Mouse (Mus musculus): ENCODE results near the gene Ero1l. TPM values are rescaled to one million over a fixed set of nuclear protein-coding genes. Genes with fewer than 3 reads are reported as not detected.

Gene Ero1l
- polyA plus RNA-seq, 1 experiment from 2014 or later = 45.8 TPM

GRCm38 (mm10) chr14:45291608-45292007 lies 27.0 kb downstream of the Ero1l start:
- Histone ChIP-seq H3K9me3 (no peaks in the 10 kb centered on the region), H3K4me2 (no peak overlapping the region), H3K27ac (no peak overlapping the region), H3K9ac (no peak overlapping the region), H3K4me1 (no peaks in the 10 kb centered on the region), H3K36me3 (peaks cover 18% of the 10 kb centered on the region), H3K27me3 (no peaks in the 10 kb centered on the region), H3K4me3 (no peak overlapping the region)
- WGBS = 77% methylated on average over 4 of the region's 4 CpGs
- ATAC-seq (ENCODE audit: insufficient number of reproducible peaks, low FRiP score, low TSS enrichment, low read depth) = no peak

GRCm38 (mm10) chr14:45282066-45282465 lies 36.5 kb downstream of the Ero1l start:
- Histone ChIP-seq H3K4me3 (no peak overlapping the region), H3K9me3 (no peaks in the 10 kb centered on the region), H3K27me3 (no peaks in the 10 kb centered on the region), H3K9ac (no peak overlapping the region), H3K4me1 (no peaks in the 10 kb centered on the region), H3K4me2 (no peak overlapping the region), H3K27ac (no peak overlapping the region), H3K36me3 (peaks cover 3% of the 10 kb centered on the region; the same call in 1 of the 2 replicates)
- WGBS = 86% methylated on average over 3 of the region's 3 CpGs
- no peak for ATAC-seq (ENCODE audit: insufficient number of reproducible peaks, low FRiP score, low TSS enrichment, low read depth)

GRCm38 (mm10) chr14:45275816-45276215 lies 42.8 kb downstream of the Ero1l start:
- Histone ChIP-seq H3K9ac (no peak overlapping the region), H3K9me3 (no peaks in the 10 kb centered on the region), H3K27me3 (no peaks in the 10 kb centered on the region), H3K4me2 (no peak overlapping the region), H3K4me1 (no peaks in the 10 kb centered on the region), H3K27ac (no peak overlapping the region), H3K36me3 (no peaks in the 10 kb centered on the region), H3K4me3 (no peak overlapping the region)
- no peak for ATAC-seq (ENCODE audit: insufficient number of reproducible peaks, low FRiP score, low TSS enrichment, low read depth)
- WGBS = 79% methylated on average over 6 of the region's 6 CpGs

- H3K27ac ChIP-seq = no peak overlapping the region
- no peak for ATAC-seq (ENCODE audit: insufficient number of reproducible peaks, low FRiP score, low TSS enrichment, low read depth)
- H3K4me1 ChIP-seq = no peaks in the 10 kb centered on the region
- no peaks in the 10 kb centered on the region for H3K9me3 ChIP-seq
- H3K27me3 ChIP-seq = no peaks in the 10 kb centered on the region
- no peaks in the 10 kb centered on the region for H3K36me3 ChIP-seq
- H3K4me2 ChIP-seq = no peak overlapping the region
- H3K4me3 ChIP-seq = no peak overlapping the region
- 67% methylated on average over 3 of the region's 3 CpGs for WGBS
- H3K9ac ChIP-seq = no peak overlapping the region
These were observed 54.6 kb downstream of the Ero1l start for GRCm38 (mm10) chr14:45263831-45264592.

GRCm38 (mm10) chr14:45251548-45252076 lies 67.0 kb downstream of the Ero1l start:
- H3K27me3 ChIP-seq = no peaks in the 10 kb centered on the region
- H3K9me3 ChIP-seq = no peaks in the 10 kb centered on the region
- no peak overlapping the region for H3K4me3 ChIP-seq
- ATAC-seq (ENCODE audit: insufficient number of reproducible peaks, low FRiP score, low TSS enrichment, low read depth) = no peak
- H3K27ac ChIP-seq = no peak overlapping the region
- 84% methylated on average over 4 of the region's 4 CpGs for WGBS
- H3K9ac ChIP-seq = no peak overlapping the region
- H3K4me2 ChIP-seq = no peak overlapping the region
- H3K36me3 ChIP-seq = no peaks in the 10 kb centered on the region
- no peaks in the 10 kb centered on the region for H3K4me1 ChIP-seq

GRCm38 (mm10) chr14:45241613-45242012 lies 77.0 kb downstream of the Ero1l start:
- Histone ChIP-seq H3K4me1 (no peaks in the 10 kb centered on the region), H3K4me3 (no peak overlapping the region), H3K27ac (no peak overlapping the region), H3K36me3 (no peaks in the 10 kb centered on the region), H3K4me2 (no peak overlapping the region), H3K9ac (no peak overlapping the region), H3K9me3 (no peaks in the 10 kb centered on the region), H3K27me3 (no peaks in the 10 kb centered on the region)
- 45% methylated on average over 1 of the region's 1 CpGs for WGBS
- ATAC-seq (ENCODE audit: insufficient number of reproducible peaks, low FRiP score, low TSS enrichment, low read depth) = no peak

GRCm38 (mm10) chr14:45239042-45239441 lies 79.5 kb downstream of the Ero1l start:
- no peak overlapping the region for H3K27ac ChIP-seq
- no peak for ATAC-seq (ENCODE audit: insufficient number of reproducible peaks, low FRiP score, low TSS enrichment, low read depth)
- no peak overlapping the region for H3K4me3 ChIP-seq
- H3K4me2 ChIP-seq = no peak overlapping the region
- no peaks in the 10 kb centered on the region for H3K36me3 ChIP-seq
- 75% methylated on average over 2 of the region's 2 CpGs for WGBS
- no peaks in the 10 kb centered on the region for H3K4me1 ChIP-seq
- H3K9me3 ChIP-seq = no peaks in the 10 kb centered on the region
- H3K27me3 ChIP-seq = no peaks in the 10 kb centered on the region
- H3K9ac ChIP-seq = no peak overlapping the region

Other genes starting within 250 kb of the Ero1l start
- 1.4 and 2.5 TPM in 2 replicates for gene Gpr137c, start 99.1 kb downstream of the Ero1l start, polyA plus RNA-seq (2015; fragmentation: Nextera tagmentation; extraction: Ambion mirVana)
- 15.1 and 16.1 TPM in 2 replicates for gene Txndc16, start 98.4 kb downstream of the Ero1l start, polyA plus RNA-seq (2015; fragmentation: Nextera tagmentation; extraction: Ambion mirVana)
- 131 and 134 TPM in 2 replicates for gene Psmc6, start 11.0 kb upstream of the Ero1l start, polyA plus RNA-seq (2015; fragmentation: Nextera tagmentation; extraction: Ambion mirVana)
- 59.8 and 67.0 TPM in 2 replicates for gene Styx, start 32.3 kb upstream of the Ero1l start, polyA plus RNA-seq (2015; fragmentation: Nextera tagmentation; extraction: Ambion mirVana)
- gene Gnpnat1, start 86.1 kb upstream of the Ero1l start, polyA plus RNA-seq (2015; fragmentation: Nextera tagmentation; extraction: Ambion mirVana) = 41.9 and 45.8 TPM in 2 replicates
- gene Fermt2, start 211.3 kb upstream of the Ero1l start, polyA plus RNA-seq (2015; fragmentation: Nextera tagmentation; extraction: Ambion mirVana) = 136 and 155 TPM in 2 replicates

Data from limb, embryonic 15.5 days (tissue).